Mouse (Mus musculus) 416B (cell line): ENCODE measurements at regions not wholly inside any gene's neighbourhood (a gene's known extent, or its start where the extent isn't known, plus 50 kb on each side); places are given as distances from the start of the nearest gene placed in this dataset.
A peak's percentile ranks its signal among the peaks of the same experiment; 100 is the strongest.

Experiments used
- DNase-seq: peaks from one replicate; pipeline ENCODE4 v3.0.0; 2011; ENCODE audit warnings: low read depth

GRCm38 (mm10) chr4:39292348-39292845, 157.7 kb upstream of the 1700009N14Rik start:
- DNase-seq = no peak

DNA sequence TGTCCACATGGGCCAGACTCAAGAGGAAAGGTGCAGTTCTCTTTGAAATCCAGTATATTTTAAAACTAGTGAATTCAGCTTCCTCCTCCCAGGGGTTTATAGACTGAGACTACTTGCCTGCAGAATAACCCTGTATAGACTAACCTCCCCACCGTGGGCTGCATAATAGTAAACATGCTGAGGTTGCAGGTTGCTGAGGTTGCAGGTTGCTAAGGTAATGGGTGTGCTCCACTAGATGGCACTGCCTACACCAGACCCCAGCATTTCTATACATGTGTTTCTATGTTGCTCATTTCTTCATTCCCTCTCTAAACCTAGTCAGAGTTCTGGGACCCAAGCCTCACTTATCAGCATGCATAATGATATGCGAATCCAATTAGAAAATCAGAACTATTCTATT, 140.0 kb upstream of the 1700009N14Rik start:
- DNase-seq = peak; percentile 8

GRCm38 (mm10) chr4:39344401-39345138, 105.5 kb upstream of the 1700009N14Rik start:
- DNase-seq = no peak

- DNase-seq = no peak
Observed at GRCm38 (mm10) chr4:39345139-39345412, 105.0 kb upstream of the 1700009N14Rik start.

DNA sequence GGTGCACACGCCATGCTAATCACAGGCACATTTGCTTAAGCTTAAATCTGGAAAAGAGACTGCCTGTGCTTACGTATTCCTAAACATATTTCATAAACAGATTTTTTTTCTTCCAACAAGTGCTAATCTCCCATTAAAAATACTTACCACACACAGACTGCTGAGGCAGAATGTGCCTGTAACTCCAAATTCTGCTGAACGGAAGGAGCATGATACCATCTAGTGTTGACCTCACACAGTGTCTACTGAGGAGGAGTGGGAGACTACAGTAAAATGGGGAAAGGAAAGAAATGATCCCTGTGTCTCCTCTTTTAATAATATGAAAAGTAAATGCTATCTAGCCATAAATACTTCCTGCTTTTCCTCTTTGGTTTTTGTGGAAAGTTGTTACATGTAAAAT, 81.9 kb upstream of the 1700009N14Rik start:
- DNase-seq = no peak

- DNase-seq = no peak
Observed at GRCm38 (mm10) chr4:39380771-39381170, 69.3 kb upstream of the 1700009N14Rik start.

- no peak for DNase-seq
Observed at GRCm38 (mm10) chr4:39398226-39398625, 51.9 kb upstream of the 1700009N14Rik start.
